Mouse (Mus musculus): ENCODE measurements around the gene Deaf1. TPM values are rescaled to one million over a fixed set of nuclear protein-coding genes. Genes with fewer than 3 reads are reported as not detected.

The Deaf1 gene
- total and polyA plus RNA-seq, 3 experiments, result 9.8 to 13.5 (median 10.8) TPM

- no peak overlapping the region for H3K27ac ChIP-seq
- DNase-seq, result peak in 1 of 2 experiments; percentile 58
- intact Hi-C loops (cut with DNase I), result loop anchor here (5.0 kb wide), 1 partner anchor 59 kb away; the partner anchor contains the start of genes Deaf1 and Tmem80
- H3K79me2 ChIP-seq (replicated peaks; ENCODE audit: control insufficient read depth, insufficient read depth, low read length), result no peaks in the 10 kb centered on the region
- TF ChIP-seq POLR2A (IDR thresholded peaks at IDR 0.05; ENCODE audit: insufficient read depth, low read depth, low read length) (no peak), CTCF (IDR thresholded peaks at IDR 0.05) (no peak), EP300 (IDR thresholded peaks at IDR 0.05; ENCODE audit: insufficient read depth, low read depth, low read length) (no peak)
- no peaks in the 10 kb centered on the region for H3K36me3 ChIP-seq (ENCODE audit: control insufficient read depth, insufficient read depth, low read length)
- H3K4me1 ChIP-seq (ENCODE audit: control insufficient read depth, insufficient read depth, low read length), result peaks cover 5% of the 10 kb centered on the region
- WGBS, result 53% methylated on average over 24 of the region's 24 CpGs
- H3K27me3 ChIP-seq (ENCODE audit: control insufficient read depth, insufficient read depth, low read length), result no peaks in the 10 kb centered on the region
- 0 out of 2 replicates have a peak overlapping the region, but pooled peaks have one; percentile 25 for H3K9ac ChIP-seq (ENCODE audit: low read depth, low read length)
- H3K4me3 ChIP-seq, result peak overlapping the region; percentile 25; the same call in 1 of the 2 replicates
Observed at GRCm38 (mm10) chr7:141268466-141269272, 58.8 kb downstream of the Deaf1 start.

- intact Hi-C loops (cut with DNase I), result loop anchor here (1.0 to 5.0 kb wide), 2 partner anchors 61 to 97 kb away; partner anchors contain the start of genes Deaf1 and Tmem80
- Histone ChIP-seq H3K27ac (peak within 1 kb of the TSS; percentile 89), H3K27me3 (ENCODE audit: control insufficient read depth, insufficient read depth, low read length) (no peaks in the 10 kb centered on the region), H3K9ac (ENCODE audit: low read depth, low read length) (peak within 1 kb of the TSS; percentile 85), H3K36me3 (ENCODE audit: control insufficient read depth, insufficient read depth, low read length) (no peaks in the 10 kb centered on the region), H3K79me2 (replicated peaks; ENCODE audit: control insufficient read depth, insufficient read depth, low read length) (no peaks in the 10 kb centered on the region), H3K4me3 (peak within 1 kb of the TSS; percentile 88), H3K4me1 (ENCODE audit: control insufficient read depth, insufficient read depth, low read length) (peaks cover 5% of the 10 kb centered on the region)
- 3% methylated on average over 25 of the region's 25 CpGs for WGBS
- peak; percentile 78 to 84 for DNase-seq
- TF ChIP-seq CTCF (IDR thresholded peaks at IDR 0.05) (no peak), EP300 (IDR thresholded peaks at IDR 0.05; ENCODE audit: insufficient read depth, low read depth, low read length) (0 out of 2 replicates have a peak, but pooled peaks have one; percentile 11), POLR2A (IDR thresholded peaks at IDR 0.05; ENCODE audit: insufficient read depth, low read depth, low read length) (peak; percentile 84)
Observed at GRCm38 (mm10) chr7:141265739-141266561, 61.5 kb downstream of the Deaf1 start, which contains the start of gene Irf7. TSS of gene Irf7 (minus strand) at chr7:141266481.

- H3K27me3 ChIP-seq (ENCODE audit: control insufficient read depth, insufficient read depth, low read length), result no peaks in the 10 kb centered on the region
Observed at GRCm38 (mm10) chr7:141265411-141265738, 62.1 kb downstream of the Deaf1 start.

GRCm38 (mm10) chr7:141264761-141265410 is 62.6 kb downstream of the Deaf1 start:
- no peaks in the 10 kb centered on the region for H3K36me3 ChIP-seq (ENCODE audit: control insufficient read depth, insufficient read depth, low read length)
- H3K4me3 ChIP-seq, result peak overlapping the region; percentile 88; the same call in 1 of the 2 replicates
- peaks cover 5% of the 10 kb centered on the region for H3K4me1 ChIP-seq (ENCODE audit: control insufficient read depth, insufficient read depth, low read length)
- DNase-seq, result peak; percentile 46 to 57
- 22% methylated on average over 12 of the region's 12 CpGs for WGBS
- H3K79me2 ChIP-seq (replicated peaks; ENCODE audit: control insufficient read depth, insufficient read depth, low read length), result no peaks in the 10 kb centered on the region
- no peaks in the 10 kb centered on the region for H3K27me3 ChIP-seq (ENCODE audit: control insufficient read depth, insufficient read depth, low read length)
- intact Hi-C loops (cut with DNase I), result loop anchor here (1.0 to 5.0 kb wide), 2 partner anchors 62 to 98 kb away; partner anchors contain the start of genes Deaf1 and Tmem80
- H3K27ac ChIP-seq, result no peak overlapping the region
- H3K9ac ChIP-seq (ENCODE audit: low read depth, low read length), result no peak overlapping the region; the same call in 1 of the 2 replicates
- no peak for TF ChIP-seq EP300 (IDR thresholded peaks at IDR 0.05; ENCODE audit: insufficient read depth, low read depth, low read length)
- peak; percentile 66 for TF ChIP-seq CTCF (IDR thresholded peaks at IDR 0.05)

More at GRCm38 (mm10) chr7:141265411-141265738, 62.1 kb downstream of the Deaf1 start:
- Histone ChIP-seq H3K9ac (ENCODE audit: low read depth, low read length) (peak overlapping the region; percentile 36), H3K4me3 (peak overlapping the region; percentile 88), H3K4me1 (ENCODE audit: control insufficient read depth, insufficient read depth, low read length) (peaks cover 5% of the 10 kb centered on the region), H3K79me2 (replicated peaks; ENCODE audit: control insufficient read depth, insufficient read depth, low read length) (no peaks in the 10 kb centered on the region), H3K36me3 (ENCODE audit: control insufficient read depth, insufficient read depth, low read length) (no peaks in the 10 kb centered on the region), H3K27ac (no peak overlapping the region)
- 40% methylated on average over 11 of the region's 11 CpGs for WGBS
- no peak for DNase-seq
- intact Hi-C loops (cut with DNase I), result loop anchor here (1.0 to 5.0 kb wide), 2 partner anchors 62 to 98 kb away; partner anchors contain the start of genes Deaf1 and Tmem80
- no peak for TF ChIP-seq CTCF (IDR thresholded peaks at IDR 0.05)
- no peak for TF ChIP-seq EP300 (IDR thresholded peaks at IDR 0.05; ENCODE audit: insufficient read depth, low read depth, low read length)
- no peak for TF ChIP-seq POLR2A (IDR thresholded peaks at IDR 0.05; ENCODE audit: insufficient read depth, low read depth, low read length)

- no peak for DNase-seq
- Histone ChIP-seq H3K36me3 (ENCODE audit: control insufficient read depth, insufficient read depth, low read length) (no peaks in the 10 kb centered on the region), H3K27ac (no peak overlapping the region), H3K79me2 (replicated peaks; ENCODE audit: control insufficient read depth, insufficient read depth, low read length) (no peaks in the 10 kb centered on the region), H3K4me1 (ENCODE audit: control insufficient read depth, insufficient read depth, low read length) (peaks cover 5% of the 10 kb centered on the region), H3K9ac (ENCODE audit: low read depth, low read length) (no peak overlapping the region), H3K4me3 (no peak overlapping the region), H3K27me3 (ENCODE audit: control insufficient read depth, insufficient read depth, low read length) (no peaks in the 10 kb centered on the region)
- TF ChIP-seq POLR2A (IDR thresholded peaks at IDR 0.05; ENCODE audit: insufficient read depth, low read depth, low read length) (no peak), CTCF (IDR thresholded peaks at IDR 0.05) (no peak), EP300 (IDR thresholded peaks at IDR 0.05; ENCODE audit: insufficient read depth, low read depth, low read length) (no peak)
- intact Hi-C loops (cut with DNase I), result no loop called here
- whole genome bisulfite sequencing, result 79% methylated on average over 11 of the region's 11 CpGs
Observed at GRCm38 (mm10) chr7:141264041-141264700, 63.3 kb downstream of the Deaf1 start.

All from heart, adult 2 months (tissue).